In genomic region chr5:116274365-116274764, GRCm38 (mm10) we compare ENCODE assay signal across 11 mouse cellular contexts. TPM values are rescaled to one million over a fixed set of nuclear protein-coding genes. Genes with fewer than 3 reads are reported as not detected.
DNase-seq lines count a peak whose midpoint lies in the region; ATAC-seq lines count a peak whose summit lies in the region.
"Had no signal": no experiment of that assay in that cellular context is flagged by ENCODE, and none has a peak within 500 bp of the region (broad histone marks: within the 10 kb centered on the region; RNA-seq: fewer than 3 reads in every experiment).

No protein-coding gene starts in this region.

- H3K36me3 ChIP-seq in limb, embryonic 15.5 days: no peaks in the 10 kb centered on the region
- no peaks in the 10 kb centered on the region for H3K36me3 ChIP-seq in limb, embryonic 10.5 days
- H3K36me3 ChIP-seq in hindbrain, embryonic 13.5 days: no peaks in the 10 kb centered on the region
- no peaks in the 10 kb centered on the region for H3K36me3 ChIP-seq in midbrain, embryonic 14.5 days (ENCODE audit: control insufficient read depth, insufficient read depth, low read length)
- no peaks in the 10 kb centered on the region for H3K36me3 ChIP-seq in kidney, embryonic 15.5 days
- H3K36me3 ChIP-seq: liver, embryonic 13.5 days had no signal

- H3K4me3 ChIP-seq in limb, embryonic 15.5 days: no peak overlapping the region
- no peak overlapping the region for H3K4me3 ChIP-seq in limb, embryonic 10.5 days
- H3K4me3 ChIP-seq in hindbrain, embryonic 13.5 days: no peak overlapping the region
- no peak overlapping the region for H3K4me3 ChIP-seq in midbrain, embryonic 14.5 days (replicated peaks; ENCODE audit: low read depth, low read length)
- no peak overlapping the region for H3K4me3 ChIP-seq in kidney, embryonic 15.5 days (replicated peaks)
- H3K4me3 ChIP-seq: liver, embryonic 13.5 days had no signal

- no peak for DNase-seq in limb, embryonic 10.5 days (ENCODE audit: low spot score)
- DNase-seq in midbrain, embryonic 14.5 days: peak; percentile 59
- no peak for DNase-seq in urinary bladder, postnatal 25 days (ENCODE audit: low spot score)
- DNase-seq in layer of hippocampus, adult 9-10 months (ENCODE audit: low spot score): no peak
- DNase-seq in heart, adult 11 months: no peak
- DNase-seq: cerebellum, adult 18-20 months; kidney, adult 2 months; liver, embryonic 13.5 days had no signal

- no peak overlapping the region for H3K27ac ChIP-seq in limb, embryonic 15.5 days
- no peak overlapping the region for H3K27ac ChIP-seq in limb, embryonic 10.5 days
- peak overlapping the region; percentile 87 for H3K27ac ChIP-seq in hindbrain, embryonic 13.5 days
- peak overlapping the region; percentile 65 for H3K27ac ChIP-seq in midbrain, embryonic 14.5 days (replicated peaks; ENCODE audit: low read depth, low read length)
- H3K27ac ChIP-seq in kidney, embryonic 15.5 days: no peak overlapping the region
- H3K27ac ChIP-seq: liver, embryonic 13.5 days had no signal

- ATAC-seq in limb, embryonic 15.5 days (ENCODE audit: insufficient number of reproducible peaks, low FRiP score, low TSS enrichment, low read depth): no peak
- ATAC-seq in hindbrain, embryonic 13.5 days (ENCODE audit: low FRiP score): peak; percentile 34; the same call in 1 of the 2 replicates
- ATAC-seq in midbrain, embryonic 14.5 days (ENCODE audit: low FRiP score, low TSS enrichment): peak; percentile 65; the same call in 1 of the 2 replicates
- no peak for ATAC-seq in kidney, embryonic 15.5 days (replicated peaks; ENCODE audit: low FRiP score)

- no peaks in the 10 kb centered on the region for H3K27me3 ChIP-seq in limb, embryonic 15.5 days
- H3K27me3 ChIP-seq in limb, embryonic 10.5 days (ENCODE audit: low read depth, poor library complexity, severe bottlenecking): no peaks in the 10 kb centered on the region
- no peaks in the 10 kb centered on the region for H3K27me3 ChIP-seq in hindbrain, embryonic 13.5 days
- no peaks in the 10 kb centered on the region for H3K27me3 ChIP-seq in midbrain, embryonic 14.5 days (ENCODE audit: control insufficient read depth, insufficient read depth, low read length)
- H3K27me3 ChIP-seq in kidney, embryonic 15.5 days: no peaks in the 10 kb centered on the region
- H3K27me3 ChIP-seq: liver, embryonic 13.5 days had no signal

- peaks cover 22% of the 10 kb centered on the region for H3K4me1 ChIP-seq in limb, embryonic 15.5 days
- H3K4me1 ChIP-seq in limb, embryonic 10.5 days: peaks cover 41% of the 10 kb centered on the region
- peaks cover 52% of the 10 kb centered on the region for H3K4me1 ChIP-seq in hindbrain, embryonic 13.5 days (replicated peaks)
- peaks cover 30% of the 10 kb centered on the region for H3K4me1 ChIP-seq in midbrain, embryonic 14.5 days (ENCODE audit: control insufficient read depth, insufficient read depth, low read length)
- H3K4me1 ChIP-seq in kidney, embryonic 15.5 days: peaks cover 10% of the 10 kb centered on the region; the same call in 1 of the 2 replicates
- H3K4me1 ChIP-seq: liver, embryonic 13.5 days had no signal

- 62% methylated on average over 5 of the region's 5 CpGs for WGBS in limb, embryonic 15.5 days
- WGBS in limb, embryonic 10.5 days: 77% methylated on average over 5 of the region's 5 CpGs
- 33% methylated on average over 5 of the region's 5 CpGs for WGBS in hindbrain, embryonic 13.5 days
- 39% methylated on average over 5 of the region's 5 CpGs for WGBS in midbrain, embryonic 14.5 days
- 67% methylated on average over 5 of the region's 5 CpGs for WGBS in kidney, embryonic 15.5 days

- no peak overlapping the region for H3K4me2 ChIP-seq in limb, embryonic 15.5 days
- H3K4me2 ChIP-seq in hindbrain, embryonic 13.5 days: no peak overlapping the region
- no peak overlapping the region for H3K4me2 ChIP-seq in midbrain, embryonic 14.5 days (ENCODE audit: low read length)
- H3K4me2 ChIP-seq in kidney, embryonic 15.5 days: no peak overlapping the region
- H3K4me2 ChIP-seq: liver, embryonic 13.5 days had no signal

- H3K9me3 ChIP-seq in limb, embryonic 15.5 days: no peaks in the 10 kb centered on the region
- 0 out of 2 replicates have a peak, but pooled peaks cover 3% of the 10 kb centered on the region for H3K9me3 ChIP-seq in limb, embryonic 10.5 days (replicated peaks)
- no peaks in the 10 kb centered on the region for H3K9me3 ChIP-seq in hindbrain, embryonic 13.5 days
- no peaks in the 10 kb centered on the region for H3K9me3 ChIP-seq in midbrain, embryonic 14.5 days (ENCODE audit: control insufficient read depth, low read length)
- H3K9me3 ChIP-seq in kidney, embryonic 15.5 days (replicated peaks): no peaks in the 10 kb centered on the region

- 0 out of 2 replicates have a peak overlapping the region, but pooled peaks have one; percentile 2 for H3K9ac ChIP-seq in limb, embryonic 15.5 days
- no peak overlapping the region for H3K9ac ChIP-seq in hindbrain, embryonic 13.5 days
- H3K9ac ChIP-seq in midbrain, embryonic 14.5 days (replicated peaks; ENCODE audit: low read length): no peak overlapping the region
- H3K9ac ChIP-seq in kidney, embryonic 15.5 days: no peak overlapping the region
- H3K9ac ChIP-seq: liver, embryonic 13.5 days had no signal

RNA-seq across cellular contexts. Expression of gene Ccdc60, which starts 14.4 kb away (rescaled TPM):
- 1.4 and 1.5 TPM in 2 replicates for polyA plus RNA-seq in limb, embryonic 15.5 days (2015; fragmentation: Nextera tagmentation; extraction: Ambion mirVana)
- 0.53 and 1.1 TPM in 2 replicates for polyA plus RNA-seq in limb, embryonic 10.5 days (2016; fragmentation: Nextera tagmentation; extraction: Ambion mirVana)
- 2.4 and 2.6 TPM in 2 replicates for polyA plus RNA-seq in hindbrain, embryonic 13.5 days (2015; fragmentation: Nextera tagmentation; extraction: Ambion mirVana)
- 2.3 and 2.9 TPM in 2 replicates for polyA plus RNA-seq in midbrain, embryonic 14.5 days (2014; fragmentation: Nextera tagmentation; extraction: Ambion mirVana)
- 0.62 and 0.74 TPM in 2 replicates for polyA plus RNA-seq in kidney, embryonic 15.5 days (2015; fragmentation: Nextera tagmentation; extraction: Ambion mirVana)

Comparison
In these comparisons a context has a peak if more than half of its experiments do, and no peak if none do; other contexts are left out.
1. ATAC-seq: peak in hindbrain, embryonic 13.5 days (single experiment) and midbrain, embryonic 14.5 days (single experiment); none in limb, embryonic 15.5 days (single experiment) and kidney, embryonic 15.5 days (single experiment).
2. H3K27ac ChIP-seq: peak in hindbrain, embryonic 13.5 days (single experiment) and midbrain, embryonic 14.5 days (single experiment); none in limb, embryonic 15.5 days (single experiment), limb, embryonic 10.5 days (single experiment) and kidney, embryonic 15.5 days (single experiment).